Mouse (Mus musculus): ENCODE data around the gene Zfp113.
A peak's percentile ranks its signal among the peaks of the same experiment; 100 is the strongest.
"Not testable (repeated sequence)": the region's sequence is repeated elsewhere in the genome, so short reads cannot be mapped to it uniquely, and the experiment has no call there.

Zfp113 gene

GRCm38 (mm10) chr5:138137257-138137656, 18.3 kb downstream of the Zfp113 start:
- DNase-seq, result no peak

- no peak for DNase-seq
Measured at GRCm38 (mm10) chr5:138132425-138133064, 23.0 kb downstream of the Zfp113 start.

GRCm38 (mm10) chr5:138118041-138118440, 37.5 kb downstream of the Zfp113 start:
- no peak for DNase-seq

GRCm38 (mm10) chr5:138117199-138118015, 38.1 kb downstream of the Zfp113 start:
- no peak for DNase-seq

- peak; percentile 80 for DNase-seq
Measured at GRCm38 (mm10) chr5:138116255-138117198, 39.0 kb downstream of the Zfp113 start, which contains the start of gene Zscan21. Gene Zscan21 (plus strand): TSS chr5:138116903.

- not testable (repeated sequence) for DNase-seq
Measured at GRCm38 (mm10) chr5:138109847-138110396, 45.6 kb downstream of the Zfp113 start.

- no peak for DNase-seq
Measured at GRCm38 (mm10) chr5:138107130-138107529, 48.4 kb downstream of the Zfp113 start.

- DNase-seq, result no peak
Measured at GRCm38 (mm10) chr5:138104976-138105375, 50.6 kb downstream of the Zfp113 start.

GRCm38 (mm10) chr5:138094474-138094873, 61.1 kb downstream of the Zfp113 start:
- DNase-seq, result no peak

- no peak for DNase-seq
Measured at GRCm38 (mm10) chr5:138092771-138093170, 62.8 kb downstream of the Zfp113 start.

GRCm38 (mm10) chr5:138090737-138091136, 64.8 kb downstream of the Zfp113 start:
- DNase-seq, result no peak

- no peak for DNase-seq
Measured at GRCm38 (mm10) chr5:138090271-138090670, 65.3 kb downstream of the Zfp113 start.

Data from cerebellum, adult 11 months (tissue).